Mouse (Mus musculus) cortical plate, adult 2 months (tissue): ENCODE results near the gene Gm21987. TPM values are rescaled to one million over a fixed set of nuclear protein-coding genes. Genes with fewer than 3 reads are reported as not detected.
A peak's percentile ranks its signal among the peaks of the same experiment; 100 is the strongest.

Experiments used
- H3K27ac ChIP-seq: fragments of 200-500 bp; 2 replicates; pipeline ENCODE4 v1.5.1; 2012; ENCODE audit warnings: low read length, control low read depth, inconsistent platforms; ENCODE audit not compliant: insufficient read depth
- H3K4me1 ChIP-seq: fragments of 200-500 bp; 2 replicates; pipeline ENCODE4 v1.6.1; 2011; ENCODE audit warnings: low read length; ENCODE audit not compliant: control insufficient read depth, insufficient read depth
- H3K4me3 ChIP-seq: fragments of 200-500 bp; 2 replicates; pipeline ENCODE4 v1.5.1; 2011; ENCODE audit warnings: mild to moderate bottlenecking, low read length, control low read depth; ENCODE audit not compliant: insufficient read depth
- CTCF ChIP-seq: fragments of 200-500 bp; IDR thresholded peaks from 2 replicates; pipeline ENCODE4 v1.5.1; 2011; ENCODE audit warnings: mild to moderate bottlenecking, control low read depth, low read length; ENCODE audit not compliant: insufficient read depth; ENCODE audit errors: extremely low read depth
- POLR2A ChIP-seq: fragments of 200-500 bp; IDR thresholded peaks from 2 replicates; pipeline ENCODE4 v1.6.1; 2011; ENCODE audit warnings: mild to moderate bottlenecking, low read length, control low read depth; ENCODE audit not compliant: insufficient read depth; ENCODE audit errors: extremely low read depth
- polyA plus RNA-seq: library from polyadenylated mRNA; depleted of rRNA; stranded (reverse); fragments of >200 nt; gene quantifications from 2 replicates; pipeline ENCODE4 v1.2.3, GENCODE M21; 2012; rRNA removed

Gene Gm21987
- polyA plus RNA-seq, 1 experiment, result not detected

DNA sequence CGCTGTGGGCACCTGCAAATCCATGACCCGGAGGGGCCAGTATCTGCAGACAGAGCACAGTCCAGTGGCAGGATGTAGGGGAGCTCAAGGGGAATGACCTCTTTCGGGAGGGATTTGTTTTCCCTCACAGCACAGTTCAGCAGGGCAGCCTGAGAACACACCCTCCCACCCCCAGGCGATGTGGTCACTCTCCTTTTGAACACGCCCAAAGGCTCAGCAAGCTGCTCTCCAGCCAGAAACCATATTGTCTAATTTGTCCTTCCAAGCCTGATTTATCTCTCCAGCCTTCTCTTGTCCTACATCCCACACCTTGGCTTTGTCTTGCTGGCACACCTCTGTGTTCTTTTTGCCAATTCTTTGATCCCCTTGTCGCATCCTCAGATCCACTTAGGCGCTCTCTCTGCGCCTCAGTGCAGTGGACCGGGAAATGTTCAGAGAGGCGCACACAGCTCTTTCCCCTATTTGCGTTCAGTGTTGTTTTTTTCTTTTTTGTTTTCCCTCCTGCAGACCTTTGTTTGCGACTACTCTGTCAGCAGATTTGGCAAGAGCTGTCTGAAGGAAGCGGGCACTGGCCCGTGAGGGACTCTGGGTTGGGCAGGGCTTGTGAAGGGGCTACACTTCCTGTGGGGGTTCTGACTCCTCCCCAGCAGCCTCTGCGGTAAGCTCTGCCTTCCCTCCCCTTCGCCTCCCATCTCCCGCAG, 52.8 kb downstream of the Gm21987 start:
- H3K4me3 ChIP-seq, result peak overlapping the region; percentile 11
- H3K27ac ChIP-seq, result no peak overlapping the region
- 0 out of 2 replicates have a peak, but pooled peaks cover 2% of the 10 kb centered on the region for H3K4me1 ChIP-seq
- TF ChIP-seq POLR2A, result no peak
- no peak for TF ChIP-seq CTCF

DNA sequence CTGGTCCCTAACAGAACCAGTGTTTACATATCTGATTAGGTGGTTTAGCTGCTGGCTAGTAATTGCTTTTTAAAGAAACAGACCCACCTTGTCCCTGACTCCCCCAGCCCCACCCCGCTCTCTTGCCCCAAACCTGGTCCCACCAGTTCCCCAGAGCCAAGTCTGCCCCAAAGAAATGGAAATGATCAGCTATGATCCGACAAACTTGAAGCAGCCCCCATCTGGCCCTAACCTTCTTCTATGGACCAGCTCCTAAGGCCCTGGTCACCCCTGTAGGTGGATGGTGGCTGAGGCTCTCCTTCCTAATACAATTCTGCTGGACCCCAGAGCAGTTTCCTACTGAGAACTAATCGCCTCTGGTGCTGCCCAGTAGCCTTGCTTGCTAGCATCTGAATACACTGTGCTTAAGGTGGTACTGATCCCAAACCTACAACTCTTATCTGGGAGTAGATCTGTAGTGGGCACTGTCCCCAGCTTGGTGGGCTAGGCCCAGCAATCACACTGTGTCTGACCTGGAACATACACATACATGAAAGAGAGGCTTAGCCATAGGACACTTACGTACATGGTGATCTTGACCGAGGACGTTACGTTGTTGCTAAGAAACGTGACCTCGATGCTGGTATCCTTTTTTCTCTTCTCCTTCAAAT, 53.6 kb downstream of the Gm21987 start:
- H3K4me1 ChIP-seq, result 0 out of 2 replicates have a peak, but pooled peaks cover 2% of the 10 kb centered on the region
- peak overlapping the region; percentile 11; the same call in 1 of the 2 replicates for H3K4me3 ChIP-seq
- TF ChIP-seq POLR2A, result no peak
- TF ChIP-seq CTCF, result no peak
- H3K27ac ChIP-seq, result no peak overlapping the region

DNA sequence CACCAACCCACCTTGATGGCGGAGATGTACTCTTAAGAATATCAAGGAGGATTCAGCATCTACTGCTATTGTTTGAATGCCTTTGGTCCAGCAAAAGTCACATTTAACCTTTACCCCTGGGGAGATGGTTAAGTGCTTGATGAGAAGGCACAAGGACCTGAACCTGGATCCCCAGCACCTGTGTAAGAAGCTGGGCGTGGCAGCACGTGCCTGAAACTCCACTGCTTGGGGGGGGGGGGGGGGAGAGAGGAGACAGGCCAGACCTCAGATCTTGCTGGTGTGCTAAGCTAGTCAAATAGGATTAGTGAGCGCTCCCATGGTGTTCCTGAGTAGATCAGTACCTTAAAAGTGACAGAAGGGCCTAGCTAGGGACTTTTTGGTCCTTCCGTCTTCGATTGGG, 54.6 kb downstream of the Gm21987 start:
- no peak overlapping the region for H3K27ac ChIP-seq
- 0 out of 2 replicates have a peak, but pooled peaks cover 2% of the 10 kb centered on the region for H3K4me1 ChIP-seq
- TF ChIP-seq POLR2A (no peak), CTCF (no peak)
- no peak overlapping the region for H3K4me3 ChIP-seq

DNA sequence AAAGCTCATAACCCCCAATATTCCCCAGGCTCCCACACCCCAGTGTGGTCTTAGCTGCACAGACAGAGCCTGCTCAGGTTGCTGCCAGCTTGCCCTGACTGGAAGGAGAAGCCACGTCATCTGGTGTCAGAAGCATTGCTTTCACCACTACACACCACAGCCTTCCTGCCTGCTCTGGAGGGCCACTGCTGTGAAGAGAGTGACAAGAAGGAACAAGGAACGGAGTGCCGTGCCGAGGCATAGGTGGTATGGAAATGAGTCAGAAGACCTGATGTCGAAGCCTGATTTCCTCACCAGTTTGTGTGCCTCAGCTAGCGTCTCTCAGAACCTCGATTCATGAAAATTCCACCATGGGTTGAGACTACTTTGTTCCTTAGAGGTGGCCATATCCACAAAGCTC, 56.8 kb downstream of the Gm21987 start:
- Histone ChIP-seq H3K27ac (no peak overlapping the region), H3K4me3 (no peak overlapping the region), H3K4me1 (0 out of 2 replicates have a peak, but pooled peaks cover 2% of the 10 kb centered on the region)
- no peak for TF ChIP-seq POLR2A
- no peak for TF ChIP-seq CTCF

DNA sequence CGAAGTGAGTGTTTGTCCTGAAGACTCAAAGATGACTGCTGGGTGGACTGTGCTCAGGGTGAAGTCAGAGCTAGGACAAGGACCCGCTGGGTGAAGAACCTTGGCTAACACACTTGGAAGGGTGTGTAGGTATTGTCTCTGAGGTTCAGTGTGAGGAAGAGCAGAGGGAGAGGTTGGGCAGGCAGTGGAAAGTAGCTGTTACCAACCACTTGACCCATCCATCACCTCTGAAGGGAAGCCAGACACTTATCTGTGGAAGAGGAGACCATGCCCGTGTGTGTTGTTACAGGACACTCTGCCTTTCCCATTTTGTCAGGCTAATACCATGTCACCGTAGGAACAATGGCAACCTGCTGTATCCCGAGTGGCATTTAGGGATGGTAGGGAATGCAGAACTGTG, 59.5 kb downstream of the Gm21987 start:
- no peak for TF ChIP-seq POLR2A
- no peak overlapping the region for H3K27ac ChIP-seq

DNA sequence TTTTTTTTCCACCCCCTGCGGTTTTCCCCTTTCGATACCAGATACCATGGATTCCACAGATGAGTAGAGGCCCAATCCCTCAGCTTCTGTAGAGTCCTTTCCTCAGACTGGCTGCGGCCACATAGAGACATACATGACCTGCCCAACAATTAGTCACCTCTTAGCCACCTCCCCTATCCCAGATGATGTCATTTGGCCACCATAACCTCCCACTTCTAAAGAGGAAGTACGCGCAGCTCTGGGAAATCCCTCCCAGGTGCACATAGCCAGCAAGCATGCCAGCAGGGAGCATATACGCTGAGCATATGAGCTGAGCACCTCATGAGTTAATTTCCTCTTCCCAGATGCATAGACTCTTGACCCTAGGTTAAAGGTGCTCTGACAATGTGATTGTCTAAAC, 59.9 kb downstream of the Gm21987 start:
- TF ChIP-seq CTCF (no peak), POLR2A (no peak)
- no peak overlapping the region for H3K27ac ChIP-seq
- H3K4me1 ChIP-seq, result no peaks in the 10 kb centered on the region
- no peak overlapping the region for H3K4me3 ChIP-seq

More for the DNA sequence above, 59.5 kb downstream of the Gm21987 start:
- H3K4me3 ChIP-seq, result no peak overlapping the region
- H3K4me1 ChIP-seq, result no peaks in the 10 kb centered on the region

DNA sequence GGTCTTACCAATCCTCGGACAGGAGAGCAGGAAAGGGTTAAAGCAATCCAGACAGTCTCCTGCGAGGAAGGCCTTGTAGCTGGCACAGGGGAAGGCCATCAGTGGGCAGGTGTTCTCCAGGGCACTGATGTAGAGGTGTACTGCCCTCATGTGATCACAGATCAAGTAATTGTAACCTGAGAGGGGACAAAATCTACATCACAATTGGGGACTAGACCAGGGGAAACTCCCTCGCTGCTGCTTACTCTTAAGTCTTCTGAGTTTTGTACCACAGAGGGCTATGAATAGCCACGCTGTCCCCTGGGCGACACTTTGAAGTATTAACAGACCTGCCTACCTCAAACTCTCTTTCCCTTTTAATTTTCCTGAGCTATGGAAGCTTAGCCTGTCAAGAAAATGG, 60.7 kb downstream of the Gm21987 start:
- no peak for TF ChIP-seq CTCF
- TF ChIP-seq POLR2A, result no peak
- Histone ChIP-seq H3K4me1 (no peaks in the 10 kb centered on the region), H3K4me3 (no peak overlapping the region), H3K27ac (no peak overlapping the region)

DNA sequence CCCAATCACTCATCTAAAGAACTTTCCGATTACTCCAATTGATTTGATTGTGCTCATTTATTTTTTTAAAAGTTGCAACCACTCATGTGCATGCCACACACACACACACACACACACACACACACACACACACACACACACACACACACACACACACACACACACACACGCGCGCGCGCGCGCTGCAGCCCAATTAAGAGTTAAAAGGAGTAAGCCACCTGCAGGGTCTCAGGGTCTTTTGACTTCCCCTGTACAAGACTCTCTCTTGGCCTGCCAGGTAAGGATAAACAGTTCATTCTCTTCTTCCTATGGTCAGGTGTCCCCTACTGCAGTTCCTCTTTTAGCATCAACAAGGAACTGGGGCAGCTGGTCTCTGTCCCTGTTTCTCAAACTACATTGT, 61.6 kb downstream of the Gm21987 start:
- H3K27ac ChIP-seq, result no peak overlapping the region
- no peak overlapping the region for H3K4me3 ChIP-seq
- H3K4me1 ChIP-seq, result no peaks in the 10 kb centered on the region
- TF ChIP-seq POLR2A (no peak), CTCF (no peak)

Other genes with a start within 250 kb of the Gm21987 start
- not detected in 2 replicates for gene Nr1i2, start 52.2 kb upstream of the Gm21987 start, polyA plus RNA-seq
- 0.96 and 1.2 TPM in 2 replicates for gene Maats1, start 4.9 kb upstream of the Gm21987 start, polyA plus RNA-seq
- gene Cox17, start within 50 bp of the Gm21987 start, polyA plus RNA-seq, result 235 and 239 TPM in 2 replicates
- gene Popdc2, start 15.2 kb downstream of the Gm21987 start, polyA plus RNA-seq, result 0.62 and 0.81 TPM in 2 replicates
- gene Pla1a, start 86.1 kb downstream of the Gm21987 start, polyA plus RNA-seq, result 2.2 and 2.3 TPM in 2 replicates
- gene Adprh, start 105.7 kb downstream of the Gm21987 start, polyA plus RNA-seq, result 61.2 and 61.3 TPM in 2 replicates
- 0.61 and 0.79 TPM in 2 replicates for gene Cd80, start 108.5 kb downstream of the Gm21987 start, polyA plus RNA-seq
- 16.2 and 16.8 TPM in 2 replicates for gene Timmdc1, start 175.6 kb downstream of the Gm21987 start, polyA plus RNA-seq
- gene Poglut1, start 203.2 kb downstream of the Gm21987 start, polyA plus RNA-seq, result 56.6 and 59.7 TPM in 2 replicates
- gene Tmem39a, start 211.7 kb downstream of the Gm21987 start, polyA plus RNA-seq, result 39.9 and 46.2 TPM in 2 replicates